Mouse (Mus musculus) lung, adult 2 months (tissue): ENCODE measurements around the gene Btbd35f25.

Experiments
- CTCF ChIP-seq: fragments of 200-500 bp; IDR thresholded peaks from 2 replicates; pipeline ENCODE4 v1.5.1; 2011; ENCODE audit warnings: mild to moderate bottlenecking, low read length, control low read depth; ENCODE audit not compliant: insufficient read depth
- POLR2A ChIP-seq: fragments of 200-500 bp; IDR thresholded peaks from 2 replicates; pipeline ENCODE4 v1.6.1; 2011; ENCODE audit warnings: low read depth, mild to moderate bottlenecking, control low read depth, low read length, borderline replicate concordance; ENCODE audit errors: extremely low read depth

DNA sequence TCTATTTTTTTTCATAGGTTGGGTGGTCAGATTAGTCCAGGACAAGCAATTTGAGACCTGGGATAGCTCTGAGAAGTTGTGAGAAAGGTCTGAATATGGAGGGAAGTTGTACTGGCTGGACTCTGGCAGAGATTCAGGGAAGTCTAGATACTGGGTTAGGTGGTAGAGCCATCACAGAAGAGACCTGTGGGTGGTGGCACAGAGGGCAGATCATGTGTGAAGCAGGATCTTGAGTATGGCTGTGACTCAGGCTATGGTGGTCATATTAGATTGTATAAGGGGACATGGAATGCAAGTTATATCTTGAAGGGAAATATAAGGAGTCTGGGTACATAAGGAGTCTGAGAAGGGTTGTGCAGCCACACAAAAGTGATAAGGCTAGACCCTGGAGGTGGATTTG lies 49.3 kb upstream of the Btbd35f25 start:
- no peak for TF ChIP-seq CTCF
- TF ChIP-seq POLR2A: no peak
